Mouse (Mus musculus) megakaryocyte progenitor cell, adult 5-6 weeks (primary cell): ENCODE results near the gene A730049H05Rik. TPM values are rescaled to one million over a fixed set of nuclear protein-coding genes. Genes with fewer than 3 reads are reported as not detected.

Source experiments
- ATAC-seq: replicated peaks from 2 replicates; pipeline ENCODE4 v1.8.0; 2016; ENCODE audit warnings: mild to moderate bottlenecking, moderate TSS enrichment, inconsistent platforms; ENCODE audit not compliant: poor library complexity
- total RNA-seq, 2 experiments: library from RNA; stranded (forward) in 1 of 2; stranded (reverse) in 1 of 2; fragments of 157-497, 149-512 nt in 1 of 2; fragments of 200-1000 nt in 1 of 2; gene quantifications; 2 replicates each; pipeline versions ENCODE4 v1.2.3 to v1.2.4; 2015 to 2017

Gene A730049H05Rik
- total RNA-seq (2015) = not detected in 2 replicates
- total RNA-seq (2017) = not detected in 2 replicates

DNA sequence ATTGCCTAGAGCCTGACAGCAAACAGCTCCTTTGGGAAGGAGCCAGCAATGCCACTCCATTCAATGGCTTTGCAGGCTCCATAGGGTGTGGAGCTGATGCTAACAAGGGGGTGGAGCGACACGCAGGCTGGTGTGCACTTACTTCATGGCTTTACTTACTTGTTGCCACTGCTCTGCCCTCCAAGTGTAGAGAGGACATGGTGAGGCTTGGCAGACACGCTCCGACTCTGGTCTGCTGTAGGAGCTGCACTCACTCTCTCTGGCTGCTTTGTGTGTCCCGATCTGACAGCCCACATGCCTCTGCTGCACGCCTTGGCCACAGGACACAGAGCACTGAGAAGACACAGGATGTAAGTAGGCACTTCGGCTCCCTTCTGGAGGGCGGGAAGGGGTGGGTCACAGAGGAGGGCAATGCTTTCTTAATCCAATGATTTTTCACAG is at the start of gene A730049H05Rik:
TSS of gene A730049H05Rik (plus strand) at position 168 of the 441 bp plus-strand sequence.
- ATAC-seq = no peak

DNA sequence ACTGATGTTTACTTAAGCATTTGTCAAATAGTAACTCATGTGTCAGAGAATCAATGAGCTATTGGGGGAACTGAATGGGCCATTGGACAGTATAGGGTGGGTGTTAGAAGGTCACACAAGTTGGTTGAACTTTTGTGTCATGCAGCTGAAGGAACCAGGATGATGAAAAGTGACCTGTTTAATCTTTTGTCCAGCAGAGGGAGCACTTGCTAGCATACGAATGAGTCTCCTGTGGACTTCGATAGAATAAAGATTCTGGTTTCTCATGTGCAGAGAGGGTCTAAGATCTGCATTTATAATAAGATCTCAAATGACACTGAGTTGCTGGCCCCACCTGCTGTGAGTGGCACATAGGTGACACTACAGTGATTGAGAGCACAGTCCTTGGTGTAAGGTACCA is 39.9 kb upstream of the A730049H05Rik start:
- peak; percentile 68 for ATAC-seq

DNA sequence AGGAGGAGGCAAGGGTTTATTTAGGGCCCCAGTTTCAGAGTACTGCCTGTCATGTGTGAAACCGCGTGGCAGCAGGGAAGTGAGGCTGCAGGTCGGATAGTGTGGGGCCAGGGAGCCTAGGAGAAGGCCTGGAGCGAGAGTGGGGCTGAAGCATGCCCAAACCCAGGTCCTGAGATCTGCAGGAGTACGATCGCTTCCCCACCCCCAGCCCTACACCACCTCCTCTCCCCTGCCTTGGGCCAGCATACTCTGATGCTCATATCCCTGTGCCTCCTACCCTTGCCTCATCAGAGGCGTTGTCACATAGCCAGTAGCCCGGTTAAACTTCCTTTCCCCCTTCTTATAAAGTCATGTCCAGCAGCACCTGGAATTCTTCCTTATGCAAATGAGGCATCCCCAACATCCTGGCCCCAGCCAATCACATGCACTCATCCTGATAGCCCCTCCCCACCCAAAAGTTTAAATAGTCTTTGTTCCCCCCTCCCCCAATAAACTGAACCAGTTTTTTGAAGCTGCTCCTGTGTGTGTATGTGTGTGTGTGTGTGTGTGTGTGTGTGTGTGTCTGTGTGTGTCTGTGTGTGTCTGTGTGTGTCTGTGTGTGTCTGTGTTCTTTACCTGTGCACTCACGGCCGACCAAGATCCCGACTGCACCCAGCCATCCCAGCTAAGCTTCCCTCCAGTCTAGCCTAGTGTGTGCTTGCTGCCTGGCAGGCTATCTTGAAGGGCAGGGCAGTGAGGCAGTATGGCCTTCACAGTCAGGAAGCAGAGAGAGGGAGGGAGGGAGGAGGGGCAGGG is 36.9 kb upstream of the A730049H05Rik start:
- ATAC-seq = no peak

- no peak for ATAC-seq
Measured at GRCm38 (mm10) chr6:92779935-92780205, 36.4 kb upstream of the A730049H05Rik start.

DNA sequence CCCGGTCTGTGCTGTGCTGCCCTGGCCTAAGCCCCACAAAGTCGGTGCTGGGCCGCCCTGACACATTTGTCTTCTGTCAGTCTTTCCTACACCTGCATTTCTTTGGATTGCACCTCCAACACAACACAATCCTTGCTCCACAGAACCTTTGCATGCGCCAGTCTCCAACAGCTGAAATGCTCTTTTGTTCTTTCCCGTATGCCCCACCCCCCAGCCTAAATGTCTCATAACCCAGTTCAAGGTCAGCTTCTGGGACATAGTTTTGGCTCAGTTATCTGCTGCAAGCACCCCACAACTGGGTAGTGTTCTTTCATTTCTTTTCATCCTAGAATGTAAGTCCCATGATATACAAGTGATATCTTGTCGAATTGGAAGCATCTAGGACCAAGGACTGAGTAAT is 34.8 kb upstream of the A730049H05Rik start:
- ATAC-seq = no peak

- ATAC-seq = peak; percentile 86
Measured at GRCm38 (mm10) chr6:92784782-92785181, 31.5 kb upstream of the A730049H05Rik start.

DNA sequence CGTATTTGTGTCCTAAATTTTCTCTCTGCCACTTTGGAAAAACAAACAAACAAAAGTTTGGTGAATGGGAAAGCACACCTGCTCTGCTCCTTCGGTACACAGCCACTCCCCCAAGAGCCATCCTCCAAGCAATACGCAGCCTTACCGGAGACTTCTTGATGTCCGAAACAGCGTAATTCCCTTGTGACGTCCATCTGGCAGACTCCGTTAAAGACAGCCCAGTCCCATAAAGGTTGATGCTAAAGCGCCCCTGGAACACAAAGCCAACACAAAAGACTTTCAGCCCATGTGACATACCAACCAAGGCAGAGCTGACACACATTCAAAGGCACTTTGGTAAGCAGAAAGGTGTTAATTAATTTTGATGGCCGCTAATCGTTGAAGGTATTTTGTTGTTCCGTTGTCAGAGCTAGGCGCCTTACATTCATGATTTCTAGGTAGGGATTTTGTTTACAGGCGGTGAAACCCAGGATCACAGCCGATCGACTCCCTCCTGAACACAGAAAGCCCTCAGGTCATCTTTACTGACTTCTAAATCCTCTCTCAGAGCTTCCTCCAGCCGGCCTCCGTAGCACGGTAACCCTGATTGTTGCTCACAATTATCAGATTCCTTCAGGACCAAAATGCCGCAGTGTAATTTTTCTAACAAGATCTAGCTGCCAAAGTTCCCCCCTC is 29.4 kb upstream of the A730049H05Rik start:
- ATAC-seq = no peak

GRCm38 (mm10) chr6:92787376-92787712 is 28.9 kb upstream of the A730049H05Rik start:
- ATAC-seq = peak; percentile 74

- no peak for ATAC-seq
Measured at GRCm38 (mm10) chr6:92793804-92794203, 22.5 kb upstream of the A730049H05Rik start.

DNA sequence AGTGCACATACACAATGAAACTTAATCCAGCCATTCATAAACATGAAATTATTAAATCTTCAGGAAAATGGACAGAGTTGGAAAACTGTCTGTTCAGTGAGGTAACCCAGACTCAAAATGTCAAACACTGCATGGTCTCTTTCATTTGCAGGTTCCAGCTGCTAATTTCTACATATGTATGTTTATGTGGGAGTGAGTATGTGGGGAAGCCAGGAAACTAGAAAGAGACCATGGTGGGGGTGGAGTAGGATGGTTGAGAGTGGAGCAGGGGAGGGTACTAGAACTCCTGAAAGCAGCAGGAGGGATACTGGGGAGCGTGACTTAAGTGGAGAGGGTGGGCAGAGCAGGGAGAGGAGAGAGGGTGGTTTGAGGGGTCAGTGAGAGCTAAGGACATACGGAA is 14.8 kb upstream of the A730049H05Rik start:
- ATAC-seq = no peak

GRCm38 (mm10) chr6:92802421-92802820 is 13.9 kb upstream of the A730049H05Rik start:
- ATAC-seq = no peak

DNA sequence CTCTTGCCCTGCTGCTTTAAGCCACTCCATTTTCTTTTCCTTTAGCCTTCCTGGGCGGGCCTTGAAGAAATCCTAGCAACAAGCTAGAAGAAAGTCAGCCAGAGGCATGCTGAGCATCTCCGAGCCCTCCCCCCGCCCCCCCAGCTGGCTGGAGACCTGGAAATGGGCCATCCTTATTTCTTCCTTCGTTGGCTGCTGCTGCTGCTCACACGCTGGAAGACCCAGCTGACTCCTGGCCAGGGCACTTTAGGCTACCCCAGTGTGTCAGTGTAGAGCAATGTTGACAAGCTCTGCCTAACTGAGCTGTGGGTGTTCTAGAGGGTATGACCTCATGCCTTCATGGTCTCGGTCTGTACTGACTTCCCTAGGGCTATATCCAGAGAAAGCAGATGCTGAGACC is 13.1 kb upstream of the A730049H05Rik start:
- ATAC-seq = no peak

- no peak for ATAC-seq
Measured at GRCm38 (mm10) chr6:92804254-92804971, 11.9 kb upstream of the A730049H05Rik start.

DNA sequence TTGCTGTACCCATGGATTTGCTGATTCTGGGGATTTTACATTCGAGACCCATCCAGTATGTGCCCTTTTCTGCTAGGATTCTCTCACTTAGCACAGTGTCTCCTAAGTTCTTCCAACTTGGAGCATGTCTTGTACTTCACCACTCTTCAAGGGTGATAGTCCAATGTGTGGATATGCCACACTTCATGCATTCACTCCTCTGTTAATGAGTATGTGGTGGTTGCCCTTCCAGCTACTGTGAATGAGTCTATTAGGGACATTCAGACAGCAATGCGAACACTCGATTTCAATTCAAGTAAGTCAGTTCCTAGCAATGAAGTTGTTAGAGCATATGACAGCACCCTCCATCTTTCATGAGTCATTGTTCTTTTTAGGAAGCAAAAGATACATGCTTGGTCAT is 6.5 kb upstream of the A730049H05Rik start:
- no peak for ATAC-seq

DNA sequence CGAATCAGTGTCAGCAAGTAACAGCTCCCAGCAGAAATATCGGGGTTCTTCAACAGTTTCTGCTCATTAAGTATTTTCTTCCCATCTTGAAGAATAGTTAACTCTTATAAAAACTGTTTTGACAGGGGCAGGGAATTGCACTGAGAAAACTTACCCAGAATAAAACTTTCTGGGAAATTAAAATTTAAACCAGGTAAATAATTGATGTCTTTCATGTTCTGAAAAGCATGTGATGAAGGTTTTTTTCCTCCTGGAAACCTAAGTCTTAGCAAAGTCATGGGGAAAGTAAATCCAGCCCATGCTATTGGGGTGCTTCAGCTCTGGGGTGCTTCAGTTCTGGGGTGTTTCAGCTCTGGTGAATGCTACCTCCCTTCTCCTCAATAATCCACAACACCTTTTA is 5.7 kb upstream of the A730049H05Rik start:
- ATAC-seq = no peak

GRCm38 (mm10) chr6:92811566-92811965 is 4.7 kb upstream of the A730049H05Rik start:
- no peak for ATAC-seq

- no peak for ATAC-seq
Measured at GRCm38 (mm10) chr6:92812702-92813370, 3.4 kb upstream of the A730049H05Rik start.

DNA sequence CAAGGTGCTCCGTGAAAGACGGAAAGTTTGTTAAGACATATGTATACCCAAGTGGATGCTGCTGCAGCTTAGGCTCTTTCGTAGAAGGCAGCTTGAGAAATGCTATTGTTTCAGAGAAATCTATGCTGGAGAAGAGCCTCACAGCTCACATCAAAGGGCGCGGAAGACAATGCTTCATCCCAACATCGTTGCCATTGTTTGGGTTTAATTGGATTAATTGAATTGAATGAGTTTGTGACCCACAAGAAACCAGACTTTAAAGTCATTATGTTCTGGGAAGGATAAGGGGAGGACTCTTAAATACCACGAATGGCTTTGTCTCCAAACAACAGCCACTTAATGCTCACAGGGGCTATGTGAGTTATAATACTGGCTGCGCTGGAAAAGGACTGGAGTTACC is 1.4 kb downstream of the A730049H05Rik start:
- no peak for ATAC-seq

GRCm38 (mm10) chr6:92821606-92822005 is 5.3 kb downstream of the A730049H05Rik start:
- ATAC-seq = no peak

GRCm38 (mm10) chr6:92822006-92822405 is 5.7 kb downstream of the A730049H05Rik start:
- no peak for ATAC-seq

GRCm38 (mm10) chr6:92823991-92824390 is 7.7 kb downstream of the A730049H05Rik start:
- no peak for ATAC-seq
